Mouse (Mus musculus) brown adipose tissue, adult 24 weeks (tissue): Measurements from ENCODE around the gene Krtap28-13. TPM values are rescaled to one million over a fixed set of nuclear protein-coding genes. Genes with fewer than 3 reads are reported as not detected.

ENCODE experiments used
- H3K27ac ChIP-seq: fragments of 200-500 bp; replicated peaks from 2 replicates; pipeline ENCODE4 v1.5.1; 2012; ENCODE audit warnings: low read depth, mild to moderate bottlenecking, low read length
- H3K4me1 ChIP-seq: fragments of 200-500 bp; 2 replicates; pipeline ENCODE4 v1.6.1; 2012; ENCODE audit warnings: low read length, mixed read lengths; ENCODE audit not compliant: control insufficient read depth, insufficient read depth, insufficient read length
- H3K4me3 ChIP-seq: fragments of 200-500 bp; 2 replicates; pipeline ENCODE4 v1.5.1; 2012; ENCODE audit warnings: low read depth, mild to moderate bottlenecking, low read length, moderate library complexity; ENCODE audit not compliant: insufficient read depth
- polyA plus RNA-seq: library from polyadenylated mRNA; stranded (reverse); fragments of >200 nt; gene quantifications from 2 replicates; pipeline ENCODE4 v1.2.4, GENCODE M21; 2012; ENCODE audit not compliant: missing spikeins, insufficient read depth, insufficient read length

Krtap28-13 gene
- polyA plus RNA-seq, 1 experiment = not detected

DNA sequence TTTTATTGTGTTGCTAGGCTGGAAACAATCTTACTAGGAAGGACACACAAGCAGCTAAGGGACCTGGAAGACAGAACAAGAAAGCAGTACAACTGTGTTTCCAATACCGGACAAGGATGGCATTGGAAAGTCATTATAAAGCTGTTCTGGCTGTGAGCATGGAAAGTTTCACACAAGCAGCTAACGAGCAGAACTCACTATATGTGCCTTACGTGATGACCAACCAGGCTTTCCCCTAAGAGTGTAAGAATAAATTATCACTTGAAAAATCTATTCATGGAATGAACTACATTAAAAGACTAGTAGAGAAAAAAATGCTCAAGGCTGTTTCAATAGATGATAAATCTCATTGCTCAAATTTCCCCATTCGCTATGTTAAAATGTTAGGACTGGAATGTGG, 5.8 kb downstream of the Krtap28-13 start:
- Histone ChIP-seq H3K4me3 (no peak overlapping the region), H3K4me1 (no peaks in the 10 kb centered on the region), H3K27ac (no peak overlapping the region)

DNA sequence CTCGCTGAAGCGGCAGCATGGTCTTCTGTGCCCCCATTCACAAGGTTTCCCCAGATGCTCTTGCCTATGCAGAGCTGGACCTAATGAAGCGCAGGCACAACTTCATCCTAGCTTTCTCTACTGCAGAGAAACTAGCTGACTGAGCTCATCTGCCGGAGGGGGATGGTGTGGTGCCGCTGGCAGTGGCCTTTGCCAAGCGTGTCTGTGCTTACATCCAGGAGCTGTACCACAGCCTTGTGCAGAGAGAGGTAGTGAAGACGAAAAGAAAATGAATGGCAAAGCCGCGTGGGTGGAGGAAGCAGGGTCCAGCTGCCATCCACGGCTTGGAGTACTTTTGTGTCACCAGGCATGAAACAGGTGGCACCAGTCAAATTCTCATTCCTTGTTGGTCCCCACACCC, 6.5 kb downstream of the Krtap28-13 start:
- Histone ChIP-seq H3K4me3 (no peak overlapping the region), H3K27ac (no peak overlapping the region), H3K4me1 (no peaks in the 10 kb centered on the region)

DNA sequence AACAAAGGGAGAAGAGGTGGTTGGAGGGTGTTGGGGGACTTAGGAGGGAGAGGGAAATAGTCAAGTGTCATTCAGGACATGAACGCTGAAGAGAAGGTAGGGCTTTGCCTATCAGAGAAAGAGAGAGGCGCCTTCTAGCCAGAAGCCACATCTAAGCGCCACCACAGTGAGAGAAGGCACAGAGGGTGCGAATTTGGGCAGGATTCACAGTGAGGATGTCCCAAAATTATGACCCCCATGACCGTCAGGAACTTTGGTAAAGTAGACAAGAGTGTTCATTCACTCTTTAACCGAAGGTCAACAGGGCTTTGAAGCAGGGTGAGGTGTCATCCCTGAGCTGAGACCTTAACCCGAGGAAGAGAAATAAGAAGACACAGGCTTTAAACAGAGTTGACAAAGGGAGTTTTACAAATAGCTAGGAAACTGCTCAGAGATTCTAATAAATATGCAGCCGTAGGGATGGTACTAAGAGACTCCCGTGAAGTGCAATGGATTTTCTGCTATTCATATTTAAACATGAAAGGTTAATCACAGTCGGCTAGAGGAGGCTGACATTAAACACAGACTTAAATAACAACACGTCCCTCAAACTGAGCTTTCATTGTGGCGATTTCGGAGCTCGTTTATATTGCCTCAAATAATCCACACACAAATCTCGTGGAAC, 14.9 kb downstream of the Krtap28-13 start:
- no peak overlapping the region for H3K4me3 ChIP-seq
- H3K4me1 ChIP-seq = no peaks in the 10 kb centered on the region
- H3K27ac ChIP-seq = no peak overlapping the region

DNA sequence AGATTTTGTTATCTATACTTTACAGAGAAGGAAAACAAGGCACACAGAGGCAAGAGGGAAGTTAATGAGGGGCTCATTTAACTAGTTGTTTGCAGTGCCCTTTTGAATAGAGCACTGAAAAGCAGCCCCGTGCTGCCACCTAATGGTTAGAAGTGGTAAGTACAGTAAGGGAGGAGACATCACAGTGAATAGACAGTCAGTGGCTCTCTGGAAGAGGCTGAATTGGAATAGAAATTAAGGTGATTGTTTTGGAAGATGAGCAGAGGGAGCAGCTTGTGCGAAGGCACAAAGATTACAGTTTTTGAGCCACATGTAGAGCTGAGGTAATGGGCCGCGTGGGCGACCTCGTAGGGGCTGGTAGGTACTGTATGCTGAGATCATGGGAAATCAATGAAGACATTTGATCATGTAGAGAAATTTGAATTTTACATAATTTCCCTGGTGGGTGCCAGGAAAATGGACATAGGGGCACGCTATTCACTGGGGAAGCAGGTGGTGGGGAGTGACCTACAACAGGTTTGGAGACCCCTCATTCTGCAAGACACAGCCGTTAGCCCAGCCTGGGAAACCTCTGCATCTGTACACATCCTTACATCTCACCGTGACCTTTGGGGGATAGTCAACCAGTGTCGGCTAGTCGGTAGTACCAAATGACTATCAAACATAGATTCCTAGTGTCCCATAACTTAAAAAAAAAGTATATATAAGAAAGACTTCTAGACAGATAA, 15.6 kb downstream of the Krtap28-13 start:
- Histone ChIP-seq H3K4me1 (no peaks in the 10 kb centered on the region), H3K4me3 (no peak overlapping the region), H3K27ac (no peak overlapping the region)

DNA sequence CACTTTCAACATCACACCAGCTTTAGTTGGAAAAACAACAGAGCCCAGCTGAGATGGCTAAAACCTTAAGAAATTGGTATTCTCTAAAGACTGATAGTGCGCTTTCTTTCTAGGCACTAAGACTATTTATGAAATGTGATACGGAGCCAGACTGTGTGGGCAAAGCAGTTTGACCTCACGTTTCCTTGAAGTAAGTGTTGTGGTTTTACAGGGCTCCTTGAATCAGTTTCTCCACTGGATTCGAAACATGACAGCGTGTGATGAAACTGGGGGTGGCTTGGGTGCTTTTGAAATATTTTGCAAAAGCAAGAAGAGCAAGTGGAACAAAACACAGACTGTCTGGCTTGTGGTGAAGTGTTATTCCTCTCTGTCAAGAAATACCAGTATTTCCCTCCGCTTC, 16.3 kb downstream of the Krtap28-13 start:
- no peaks in the 10 kb centered on the region for H3K4me1 ChIP-seq
- H3K27ac ChIP-seq = no peak overlapping the region

DNA sequence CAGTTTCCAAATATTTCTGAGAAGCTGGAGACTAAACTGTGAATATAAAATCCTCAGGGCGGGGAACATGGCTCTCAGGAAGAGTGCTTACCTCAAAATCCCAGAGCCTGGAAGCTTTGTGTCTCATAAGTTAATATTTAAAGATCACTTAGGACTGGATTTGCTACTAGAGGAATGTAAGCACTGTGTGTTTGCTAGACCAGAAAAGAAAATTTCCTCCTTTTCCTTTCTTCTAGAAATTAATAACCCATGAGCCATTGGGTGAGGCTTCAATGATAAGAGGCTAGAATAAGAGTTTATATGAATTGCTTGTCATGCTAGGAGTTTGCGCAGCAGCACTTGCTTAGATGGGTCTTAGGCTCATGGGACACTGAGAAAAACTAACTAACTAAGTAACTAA, 24.1 kb downstream of the Krtap28-13 start:
- H3K4me3 ChIP-seq = no peak overlapping the region
- no peaks in the 10 kb centered on the region for H3K4me1 ChIP-seq
- H3K27ac ChIP-seq = no peak overlapping the region

More for the DNA sequence above, 16.3 kb downstream of the Krtap28-13 start:
- no peak overlapping the region for H3K4me3 ChIP-seq

DNA sequence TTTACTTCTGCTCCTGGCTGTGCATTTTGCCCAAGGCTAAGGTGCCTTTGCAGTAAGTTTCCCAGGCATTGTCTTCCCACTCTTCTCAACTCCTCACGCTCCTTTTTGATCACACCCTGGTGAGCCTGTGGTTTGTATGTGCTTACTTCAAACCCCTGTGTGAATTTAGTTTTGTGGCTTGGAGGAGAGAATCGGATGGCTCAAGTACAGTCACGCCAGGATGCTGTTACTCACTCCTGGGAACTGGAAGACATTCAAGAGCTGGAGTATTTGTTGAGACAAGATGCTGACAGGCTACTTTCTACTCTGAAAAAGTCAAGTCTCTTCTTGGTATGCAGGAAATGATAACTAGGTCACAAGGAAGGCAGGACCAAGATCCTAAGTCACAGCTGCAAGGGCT, 30.5 kb downstream of the Krtap28-13 start:
- H3K4me3 ChIP-seq = no peak overlapping the region
- H3K4me1 ChIP-seq = no peaks in the 10 kb centered on the region
- H3K27ac ChIP-seq = no peak overlapping the region

DNA sequence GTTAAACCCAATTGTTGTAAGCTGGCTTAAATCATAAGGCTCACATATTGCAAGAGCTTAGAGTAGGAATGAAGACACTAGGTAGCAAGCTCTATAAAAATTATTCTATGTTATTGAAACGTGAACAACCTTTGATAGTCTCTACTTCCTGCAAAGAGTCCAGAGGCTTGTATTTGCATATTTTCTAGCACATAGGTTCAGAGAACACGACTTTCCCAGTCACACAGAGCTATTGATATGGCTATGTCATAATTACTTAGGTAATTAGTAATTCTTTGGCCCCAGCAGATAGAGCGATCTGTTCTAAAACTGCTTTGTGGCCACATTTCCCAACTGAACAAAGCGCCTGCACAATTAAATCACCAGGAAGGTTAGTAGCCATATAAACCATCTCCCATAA, 36.2 kb downstream of the Krtap28-13 start:
- no peak overlapping the region for H3K4me3 ChIP-seq
- no peaks in the 10 kb centered on the region for H3K4me1 ChIP-seq
- H3K27ac ChIP-seq = no peak overlapping the region

DNA sequence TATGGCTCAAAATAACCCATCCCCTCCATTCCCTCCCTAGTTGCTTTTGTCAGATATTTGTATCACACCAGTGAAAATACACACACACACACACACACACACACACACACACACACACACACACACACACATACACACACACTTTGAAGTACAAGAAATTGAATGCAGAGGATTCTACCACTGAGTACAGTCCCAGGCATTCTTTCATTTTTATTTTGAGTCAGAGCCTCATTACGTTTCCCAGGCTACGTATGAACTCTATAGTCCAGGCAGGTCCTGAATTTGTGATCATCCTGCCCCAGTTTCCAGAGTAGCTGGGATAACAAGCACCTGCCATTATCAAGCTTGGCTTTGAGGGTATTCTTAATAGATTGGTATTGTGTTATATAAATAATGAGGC, 38.4 kb downstream of the Krtap28-13 start:
- H3K27ac ChIP-seq = no peak overlapping the region
- no peak overlapping the region for H3K4me3 ChIP-seq
- H3K4me1 ChIP-seq = no peaks in the 10 kb centered on the region

DNA sequence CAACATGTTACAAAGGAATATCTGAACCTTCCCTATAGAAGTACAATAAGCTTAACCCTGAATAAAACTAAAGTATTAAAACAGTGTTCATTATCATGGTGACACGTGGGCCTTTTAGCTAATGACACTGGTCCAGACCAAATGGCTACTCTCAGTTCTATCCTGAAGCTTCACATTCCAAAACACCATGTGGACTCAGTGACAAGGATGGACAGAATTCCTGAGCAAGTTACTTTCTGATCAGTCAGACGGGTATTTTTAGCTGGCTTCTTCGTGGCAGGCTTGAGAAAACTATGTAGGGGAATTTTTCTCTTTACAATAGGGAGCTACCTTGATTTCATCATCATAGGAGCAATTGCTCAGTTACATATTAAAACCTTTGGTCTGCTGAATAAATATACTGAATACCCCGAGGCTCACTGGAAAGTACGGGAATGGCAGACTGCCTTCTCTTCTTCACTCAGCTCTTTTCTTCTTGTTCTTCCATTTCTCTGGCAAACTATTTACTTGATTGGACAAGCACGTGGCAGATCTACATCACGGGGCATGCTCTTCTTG, 38.9 kb downstream of the Krtap28-13 start:
- Histone ChIP-seq H3K27ac (no peak overlapping the region), H3K4me1 (no peaks in the 10 kb centered on the region), H3K4me3 (no peak overlapping the region)

DNA sequence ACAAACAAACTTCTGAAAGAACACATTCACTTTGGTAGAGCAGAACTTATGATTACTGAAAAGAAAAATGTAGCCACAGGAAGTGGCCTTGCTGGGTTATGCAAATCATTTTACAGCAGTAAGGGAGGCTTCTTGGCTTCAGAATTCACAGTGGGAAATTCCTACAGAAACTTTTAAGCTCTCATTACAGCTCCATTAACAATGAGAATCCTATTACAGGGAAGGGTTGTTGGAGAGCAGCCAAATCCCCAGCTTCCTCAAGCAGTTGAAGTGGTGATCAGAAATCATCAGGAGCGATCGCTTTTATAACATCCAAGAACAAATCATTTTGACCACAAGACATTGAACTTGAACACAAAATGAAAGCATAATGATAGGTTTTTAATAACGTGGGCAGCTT, 41.2 kb downstream of the Krtap28-13 start:
- H3K27ac ChIP-seq = no peak overlapping the region
- H3K4me3 ChIP-seq = no peak overlapping the region
- H3K4me1 ChIP-seq = no peaks in the 10 kb centered on the region

DNA sequence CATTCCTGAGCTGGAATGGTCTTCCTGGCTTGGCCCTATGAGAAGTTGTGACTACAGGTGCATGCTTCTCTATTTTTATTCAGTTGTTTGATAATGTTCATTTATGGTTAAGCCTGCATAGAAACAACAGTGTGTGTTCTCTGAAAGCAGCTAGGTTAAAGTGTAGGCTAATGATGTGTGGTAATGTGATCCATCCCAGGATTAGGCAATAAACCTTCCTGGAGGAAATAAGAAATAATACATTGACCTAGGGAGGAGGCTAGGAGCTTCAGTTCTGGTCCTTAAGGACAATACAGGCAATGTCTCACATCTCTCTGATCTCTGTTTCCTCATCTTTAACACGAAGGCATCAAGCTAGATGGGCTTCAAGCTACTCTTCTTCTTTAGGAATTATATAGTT, 44.7 kb downstream of the Krtap28-13 start:
- Histone ChIP-seq H3K4me3 (no peak overlapping the region), H3K27ac (no peak overlapping the region), H3K4me1 (no peaks in the 10 kb centered on the region)

DNA sequence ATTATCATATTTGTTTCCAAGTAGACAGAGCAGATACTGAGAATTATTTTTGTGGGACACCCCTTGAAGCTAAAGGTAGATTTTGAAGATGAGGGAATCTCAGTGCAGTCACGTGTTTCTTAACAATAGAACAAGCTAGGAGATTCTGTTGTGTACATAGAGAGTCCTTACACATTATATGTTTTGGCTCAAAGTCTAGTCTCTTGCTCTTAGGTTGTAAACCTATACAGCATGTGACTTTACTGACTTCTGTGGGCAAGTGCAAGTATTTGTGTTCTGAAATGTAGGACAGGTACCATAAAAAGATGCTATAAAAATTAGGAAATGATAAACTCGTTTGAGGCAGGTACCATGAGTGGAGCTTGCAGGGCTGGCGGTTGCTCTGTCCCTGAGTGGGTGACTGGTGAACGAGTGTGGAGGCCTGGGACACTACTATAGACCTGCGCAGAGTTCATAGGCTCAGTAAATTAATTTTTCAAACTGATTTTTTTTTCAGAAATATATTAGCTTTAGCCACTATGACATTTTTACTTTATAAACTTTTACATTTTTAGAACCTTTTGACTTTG, 46.8 kb downstream of the Krtap28-13 start:
- Histone ChIP-seq H3K4me1 (no peaks in the 10 kb centered on the region), H3K27ac (no peak overlapping the region), H3K4me3 (no peak overlapping the region)

DNA sequence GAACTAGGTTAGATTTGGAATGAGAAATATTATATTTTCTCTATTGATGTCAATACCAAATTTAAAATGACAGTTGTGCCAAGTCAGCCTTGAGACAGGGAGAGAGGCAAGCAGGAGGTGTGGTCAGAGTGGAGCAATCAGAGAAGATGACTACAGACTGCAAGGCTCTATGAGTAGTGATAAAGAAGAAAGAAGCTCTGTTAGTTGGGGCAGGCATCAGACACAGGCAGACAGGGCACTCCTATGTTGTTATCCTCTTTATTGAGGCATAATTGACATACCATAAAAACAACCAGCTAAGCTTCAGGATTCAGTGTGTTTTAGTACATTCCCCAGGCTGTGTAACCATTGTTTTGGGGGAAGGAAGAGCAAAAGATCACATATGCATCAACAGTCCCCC, 50.3 kb downstream of the Krtap28-13 start:
- no peak overlapping the region for H3K4me3 ChIP-seq
- no peak overlapping the region for H3K27ac ChIP-seq
- H3K4me1 ChIP-seq = no peaks in the 10 kb centered on the region
